Comparison of ENCODE assay signal across 8 mouse cellular contexts in genomic region chr15:21110874-21111603, GRCm38 (mm10).
DNase-seq lines count a peak whose midpoint lies in the region; ATAC-seq and TF ChIP-seq lines count a peak whose summit lies in the region.

No protein-coding gene starts in this region.

- WGBS in embryonic facial prominence, embryonic 15.5 days: 8% methylated on average over 23 of the region's 23 CpGs
- WGBS in intestine, embryonic 16.5 days: 13% methylated on average over 23 of the region's 23 CpGs
- whole genome bisulfite sequencing in midbrain, embryonic 16.5 days: 6% methylated on average over 23 of the region's 23 CpGs

- no peaks in the 10 kb centered on the region for H3K4me1 ChIP-seq in embryonic facial prominence, embryonic 15.5 days
- H3K4me1 ChIP-seq in intestine, embryonic 16.5 days (ENCODE audit: control insufficient read depth, insufficient read depth, low read length): no peaks in the 10 kb centered on the region
- peaks cover 12% of the 10 kb centered on the region; the same call in 1 of the 2 replicates for H3K4me1 ChIP-seq in midbrain, embryonic 16.5 days (ENCODE audit: control insufficient read depth, insufficient read depth, low read length)

- ATAC-seq in embryonic facial prominence, embryonic 15.5 days (ENCODE audit: insufficient number of reproducible peaks, low FRiP score, low TSS enrichment, low read depth): no peak
- no peak for ATAC-seq in intestine, embryonic 16.5 days
- peak; percentile 77 for ATAC-seq in midbrain, embryonic 16.5 days

- no peaks in the 10 kb centered on the region for H3K36me3 ChIP-seq in embryonic facial prominence, embryonic 15.5 days
- no peaks in the 10 kb centered on the region for H3K36me3 ChIP-seq in intestine, embryonic 16.5 days (ENCODE audit: control insufficient read depth, insufficient read depth, low read length)
- H3K36me3 ChIP-seq in midbrain, embryonic 16.5 days (ENCODE audit: control insufficient read depth, insufficient read depth, low read length): no peaks in the 10 kb centered on the region

- TF ChIP-seq CTCF in left cerebral cortex, adult 2 months (IDR thresholded peaks at IDR 0.05): no peak

- no peaks in the 10 kb centered on the region for H3K9me3 ChIP-seq in embryonic facial prominence, embryonic 15.5 days (replicated peaks)
- H3K9me3 ChIP-seq in intestine, embryonic 16.5 days (ENCODE audit: control insufficient read depth, low read length): no peaks in the 10 kb centered on the region
- H3K9me3 ChIP-seq in midbrain, embryonic 16.5 days (replicated peaks; ENCODE audit: control insufficient read depth, low read length, poor library complexity, severe bottlenecking): 0 out of 2 replicates have a peak, but pooled peaks cover 2% of the 10 kb centered on the region

- H3K27ac ChIP-seq in left cerebral cortex, adult 2 months: peak overlapping the region; percentile 85
- H3K27ac ChIP-seq in embryonic facial prominence, embryonic 15.5 days (replicated peaks): no peak overlapping the region
- H3K27ac ChIP-seq in intestine, embryonic 16.5 days (ENCODE audit: low read length): no peak overlapping the region
- H3K27ac ChIP-seq in midbrain, embryonic 16.5 days (ENCODE audit: low read length): peak overlapping the region; percentile 74

- peak overlapping the region; percentile 57 for H3K4me3 ChIP-seq in left cerebral cortex, adult 2 months
- peak overlapping the region; percentile 39 for H3K4me3 ChIP-seq in embryonic facial prominence, embryonic 15.5 days (replicated peaks)
- H3K4me3 ChIP-seq in intestine, embryonic 16.5 days (ENCODE audit: low read length): peak overlapping the region; percentile 38
- peak overlapping the region; percentile 43 for H3K4me3 ChIP-seq in midbrain, embryonic 16.5 days (ENCODE audit: low read depth, low read length)

- H3K9ac ChIP-seq in embryonic facial prominence, embryonic 15.5 days: peak overlapping the region; percentile 10; the same call in 1 of the 2 replicates
- H3K9ac ChIP-seq in intestine, embryonic 16.5 days (ENCODE audit: low read depth, low read length): peak overlapping the region; percentile 38; the same call in 1 of the 2 replicates
- peak overlapping the region; percentile 58 for H3K9ac ChIP-seq in midbrain, embryonic 16.5 days (ENCODE audit: low read depth, low read length)

- intact Hi-C loops in left cerebral cortex, adult 2 months (cut with DNase I): loop anchor here (1.0 kb wide), 1 partner anchor 294 kb away; no protein-coding TSS in a partner anchor

- DNase-seq in left cerebral cortex, adult 2 months (ENCODE audit: extremely low spot score in 1 of 2, low spot score in 2 of 2): peak; percentile 15 to 33
- no peak for DNase-seq in left cerebral cortex, adult 11 months (ENCODE audit: low spot score)
- DNase-seq in spleen, adult 12 weeks (ENCODE audit: low spot score): no peak
- no peak for DNase-seq in adrenal gland, postnatal 25 days
- no peak for DNase-seq in spleen, postnatal 14 days (ENCODE audit: low spot score in 2 of 2)

- H3K4me2 ChIP-seq in embryonic facial prominence, embryonic 15.5 days (replicated peaks): peak overlapping the region; percentile 59
- peak overlapping the region; percentile 52 for H3K4me2 ChIP-seq in intestine, embryonic 16.5 days (ENCODE audit: low read depth, low read length)
- peak overlapping the region; percentile 62 for H3K4me2 ChIP-seq in midbrain, embryonic 16.5 days (ENCODE audit: low read length)

- no peaks in the 10 kb centered on the region for H3K27me3 ChIP-seq in embryonic facial prominence, embryonic 15.5 days
- H3K27me3 ChIP-seq in intestine, embryonic 16.5 days (replicated peaks; ENCODE audit: control insufficient read depth, insufficient read depth, low read length): no peaks in the 10 kb centered on the region
- H3K27me3 ChIP-seq in midbrain, embryonic 16.5 days (ENCODE audit: control insufficient read depth, insufficient read depth, low read depth, low read length): no peaks in the 10 kb centered on the region

Comparison
In these comparisons a context has a peak if more than half of its experiments do, and no peak if none do; other contexts are left out.
1. DNase-seq: peak in left cerebral cortex, adult 2 months (2 of 2); none in left cerebral cortex, adult 11 months (single experiment), spleen, adult 12 weeks (single experiment), adrenal gland, postnatal 25 days (single experiment) and spleen, postnatal 14 days (0 of 2).
2. H3K27ac ChIP-seq: peak in left cerebral cortex, adult 2 months (single experiment) and midbrain, embryonic 16.5 days (single experiment); none in embryonic facial prominence, embryonic 15.5 days (single experiment) and intestine, embryonic 16.5 days (single experiment).
3. Peak in every context shown above with its lines, with median percentiles within 50 percentile points of each other: H3K4me3 ChIP-seq, H3K4me2 ChIP-seq and H3K9ac ChIP-seq.